Mouse (Mus musculus): ENCODE data around the gene Spock1. TPM values are rescaled to one million over a fixed set of nuclear protein-coding genes. Genes with fewer than 3 reads are reported as not detected.

Gene Spock1
- polyA plus RNA-seq, 1 experiment, result 0.50 TPM

GRCm38 (mm10) chr13:57536988-57537547 lies 371.1 kb downstream of the Spock1 start:
- no peaks in the 10 kb centered on the region for H3K79me2 ChIP-seq (ENCODE audit: control insufficient read depth, insufficient read depth)
- H3ac ChIP-seq (ENCODE audit: control insufficient read depth, insufficient read length, low read depth), result no peak overlapping the region
- H3K27me3 ChIP-seq (ENCODE audit: control insufficient read depth, insufficient read depth, insufficient read length), result no peaks in the 10 kb centered on the region
- no peaks in the 10 kb centered on the region for H3K36me3 ChIP-seq (ENCODE audit: control insufficient read depth, insufficient read depth)
- no peak for TF ChIP-seq MYOD1 (IDR thresholded peaks at IDR 0.05; ENCODE audit: control insufficient read depth, insufficient read length, low read depth)
- H3K79me3 ChIP-seq (ENCODE audit: low read depth), result no peaks in the 10 kb centered on the region
- H3K4me3 ChIP-seq (ENCODE audit: insufficient read depth, poor library complexity, severe bottlenecking), result no peak overlapping the region

- no peak overlapping the region for H3ac ChIP-seq (ENCODE audit: control insufficient read depth, insufficient read length, low read depth)
- no peak overlapping the region for H3K4me3 ChIP-seq (ENCODE audit: insufficient read depth, poor library complexity, severe bottlenecking)
- H3K79me3 ChIP-seq (ENCODE audit: low read depth), result no peaks in the 10 kb centered on the region
- H3K79me2 ChIP-seq (ENCODE audit: control insufficient read depth, insufficient read depth), result no peaks in the 10 kb centered on the region
- H3K36me3 ChIP-seq (ENCODE audit: control insufficient read depth, insufficient read depth), result no peaks in the 10 kb centered on the region
- no peaks in the 10 kb centered on the region for H3K27me3 ChIP-seq (ENCODE audit: control insufficient read depth, insufficient read depth, insufficient read length)
- TF ChIP-seq MAX (IDR thresholded peaks at IDR 0.05) (no peak), FOSL1 (IDR thresholded peaks at IDR 0.05; ENCODE audit: insufficient read depth, low read length, poor library complexity, severe bottlenecking) (no peak), MYOG (IDR thresholded peaks at IDR 0.05; ENCODE audit: control insufficient read depth, extremely low read depth, insufficient read length) (no peak), CEBPB (IDR thresholded peaks at IDR 0.05; ENCODE audit: low read depth) (no peak), USF1 (IDR thresholded peaks at IDR 0.05; ENCODE audit: low read depth) (no peak), MYOD1 (IDR thresholded peaks at IDR 0.05; ENCODE audit: control insufficient read depth, insufficient read length, low read depth) (no peak), CTCF (IDR thresholded peaks at IDR 0.05; ENCODE audit: control insufficient read depth, insufficient read depth, insufficient read length) (no peak)
These were observed 373.8 kb downstream of the Spock1 start for GRCm38 (mm10) chr13:57534325-57534724.

DNA sequence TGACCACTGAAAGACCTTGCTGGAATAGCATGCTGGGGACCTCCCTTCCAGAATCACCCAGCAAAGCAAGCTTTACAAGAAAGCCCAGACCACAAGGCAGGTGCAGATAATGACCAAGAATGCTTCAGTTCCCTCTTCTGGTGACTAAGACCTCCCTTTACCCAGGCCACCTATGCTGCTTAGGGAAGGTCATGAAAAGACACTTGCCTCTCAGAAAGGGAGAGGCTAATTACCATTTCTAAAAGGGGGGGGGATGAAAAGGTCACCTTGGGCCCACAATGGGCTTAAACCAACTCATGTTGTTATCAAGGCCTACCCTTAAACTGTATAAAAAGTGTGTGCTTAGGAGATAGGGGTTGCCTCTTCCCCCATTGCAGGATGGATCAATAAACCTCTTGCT lies 382.2 kb downstream of the Spock1 start:
- no peaks in the 10 kb centered on the region for H3K79me3 ChIP-seq (ENCODE audit: low read depth)
- no peaks in the 10 kb centered on the region for H3K27me3 ChIP-seq (ENCODE audit: control insufficient read depth, insufficient read depth, insufficient read length)
- no peak overlapping the region for H3ac ChIP-seq (ENCODE audit: control insufficient read depth, insufficient read length, low read depth)
- H3K4me3 ChIP-seq (ENCODE audit: insufficient read depth, poor library complexity, severe bottlenecking), result no peak overlapping the region
- no peaks in the 10 kb centered on the region for H3K36me3 ChIP-seq (ENCODE audit: control insufficient read depth, insufficient read depth)
- no peaks in the 10 kb centered on the region for H3K79me2 ChIP-seq (ENCODE audit: control insufficient read depth, insufficient read depth)
- no peak for TF ChIP-seq CEBPB (IDR thresholded peaks at IDR 0.05; ENCODE audit: low read depth)
- no peak for TF ChIP-seq MYOD1 (IDR thresholded peaks at IDR 0.05; ENCODE audit: control insufficient read depth, insufficient read length, low read depth)
- no peak for TF ChIP-seq MYOG (IDR thresholded peaks at IDR 0.05; ENCODE audit: control insufficient read depth, extremely low read depth, insufficient read length)
- TF ChIP-seq MAX (IDR thresholded peaks at IDR 0.05), result no peak
- TF ChIP-seq FOSL1 (IDR thresholded peaks at IDR 0.05; ENCODE audit: insufficient read depth, low read length, poor library complexity, severe bottlenecking), result no peak
- TF ChIP-seq CTCF (IDR thresholded peaks at IDR 0.05; ENCODE audit: control insufficient read depth, insufficient read depth, insufficient read length), result no peak
- TF ChIP-seq USF1 (IDR thresholded peaks at IDR 0.05; ENCODE audit: low read depth), result no peak

GRCm38 (mm10) chr13:57524546-57524945 lies 383.6 kb downstream of the Spock1 start:
- Histone ChIP-seq H3ac (ENCODE audit: control insufficient read depth, insufficient read length, low read depth) (no peak overlapping the region), H3K27me3 (ENCODE audit: control insufficient read depth, insufficient read depth, insufficient read length) (no peaks in the 10 kb centered on the region), H3K79me3 (ENCODE audit: low read depth) (no peaks in the 10 kb centered on the region), H3K36me3 (ENCODE audit: control insufficient read depth, insufficient read depth) (no peaks in the 10 kb centered on the region), H3K4me3 (ENCODE audit: insufficient read depth, poor library complexity, severe bottlenecking) (no peak overlapping the region), H3K79me2 (ENCODE audit: control insufficient read depth, insufficient read depth) (no peaks in the 10 kb centered on the region)
- no peak for TF ChIP-seq MAX (IDR thresholded peaks at IDR 0.05)
- TF ChIP-seq FOSL1 (IDR thresholded peaks at IDR 0.05; ENCODE audit: insufficient read depth, low read length, poor library complexity, severe bottlenecking), result no peak
- no peak for TF ChIP-seq MYOD1 (IDR thresholded peaks at IDR 0.05; ENCODE audit: control insufficient read depth, insufficient read length, low read depth)
- TF ChIP-seq CTCF (IDR thresholded peaks at IDR 0.05; ENCODE audit: control insufficient read depth, insufficient read depth, insufficient read length), result no peak
- TF ChIP-seq MYOG (IDR thresholded peaks at IDR 0.05; ENCODE audit: control insufficient read depth, extremely low read depth, insufficient read length), result no peak
- TF ChIP-seq USF1 (IDR thresholded peaks at IDR 0.05; ENCODE audit: low read depth), result no peak
- TF ChIP-seq CEBPB (IDR thresholded peaks at IDR 0.05; ENCODE audit: low read depth), result no peak

DNA sequence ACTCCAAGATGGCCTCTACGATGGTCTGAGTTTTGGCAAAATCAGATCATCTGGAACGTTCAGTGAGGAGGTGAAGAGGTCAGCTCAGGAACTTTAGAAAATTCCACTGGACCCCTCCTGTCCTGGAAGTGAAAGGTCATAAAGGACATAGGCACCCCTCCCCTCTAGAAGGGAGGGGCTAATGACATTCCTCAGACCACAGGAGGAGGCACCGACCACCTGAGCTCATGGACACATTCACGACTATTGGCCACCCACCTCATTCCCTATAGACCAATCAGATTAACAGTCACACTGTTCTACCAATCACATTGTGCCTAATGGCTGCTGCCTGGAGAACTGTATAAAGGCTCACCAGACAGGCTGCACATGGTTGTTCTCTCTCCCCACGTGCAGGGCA lies 384.8 kb downstream of the Spock1 start:
- no peak overlapping the region for H3ac ChIP-seq (ENCODE audit: control insufficient read depth, insufficient read length, low read depth)

GRCm38 (mm10) chr13:57522319-57522718 lies 385.8 kb downstream of the Spock1 start:
- no peak for TF ChIP-seq MYOG (IDR thresholded peaks at IDR 0.05; ENCODE audit: control insufficient read depth, extremely low read depth, insufficient read length)
- TF ChIP-seq USF1 (IDR thresholded peaks at IDR 0.05; ENCODE audit: low read depth), result no peak
- TF ChIP-seq CEBPB (IDR thresholded peaks at IDR 0.05; ENCODE audit: low read depth), result no peak
- TF ChIP-seq CTCF (IDR thresholded peaks at IDR 0.05; ENCODE audit: control insufficient read depth, insufficient read depth, insufficient read length), result no peak
- no peak for TF ChIP-seq FOSL1 (IDR thresholded peaks at IDR 0.05; ENCODE audit: insufficient read depth, low read length, poor library complexity, severe bottlenecking)
- TF ChIP-seq MYOD1 (IDR thresholded peaks at IDR 0.05; ENCODE audit: control insufficient read depth, insufficient read length, low read depth), result no peak
- TF ChIP-seq MAX (IDR thresholded peaks at IDR 0.05), result no peak
- Histone ChIP-seq H3K4me3 (ENCODE audit: insufficient read depth, poor library complexity, severe bottlenecking) (no peak overlapping the region), H3K79me3 (ENCODE audit: low read depth) (no peaks in the 10 kb centered on the region)

More for the DNA sequence above, 384.8 kb downstream of the Spock1 start:
- no peak overlapping the region for H3K4me3 ChIP-seq (ENCODE audit: insufficient read depth, poor library complexity, severe bottlenecking)
- H3K27me3 ChIP-seq (ENCODE audit: control insufficient read depth, insufficient read depth, insufficient read length), result no peaks in the 10 kb centered on the region
- TF ChIP-seq FOSL1 (IDR thresholded peaks at IDR 0.05; ENCODE audit: insufficient read depth, low read length, poor library complexity, severe bottlenecking), result no peak
- no peak for TF ChIP-seq MYOG (IDR thresholded peaks at IDR 0.05; ENCODE audit: control insufficient read depth, extremely low read depth, insufficient read length)
- TF ChIP-seq MAX (IDR thresholded peaks at IDR 0.05), result no peak
- no peak for TF ChIP-seq USF1 (IDR thresholded peaks at IDR 0.05; ENCODE audit: low read depth)
- no peak for TF ChIP-seq CTCF (IDR thresholded peaks at IDR 0.05; ENCODE audit: control insufficient read depth, insufficient read depth, insufficient read length)
- TF ChIP-seq MYOD1 (IDR thresholded peaks at IDR 0.05; ENCODE audit: control insufficient read depth, insufficient read length, low read depth), result no peak
- no peak for TF ChIP-seq CEBPB (IDR thresholded peaks at IDR 0.05; ENCODE audit: low read depth)
- no peaks in the 10 kb centered on the region for H3K36me3 ChIP-seq (ENCODE audit: control insufficient read depth, insufficient read depth)
- H3K79me2 ChIP-seq (ENCODE audit: control insufficient read depth, insufficient read depth), result no peaks in the 10 kb centered on the region
- H3K79me3 ChIP-seq (ENCODE audit: low read depth), result no peaks in the 10 kb centered on the region

More at GRCm38 (mm10) chr13:57522319-57522718, 385.8 kb downstream of the Spock1 start:
- no peaks in the 10 kb centered on the region for H3K79me2 ChIP-seq (ENCODE audit: control insufficient read depth, insufficient read depth)
- H3ac ChIP-seq (ENCODE audit: control insufficient read depth, insufficient read length, low read depth), result no peak overlapping the region
- no peaks in the 10 kb centered on the region for H3K27me3 ChIP-seq (ENCODE audit: control insufficient read depth, insufficient read depth, insufficient read length)
- no peaks in the 10 kb centered on the region for H3K36me3 ChIP-seq (ENCODE audit: control insufficient read depth, insufficient read depth)
